In the genomic region with DNA sequence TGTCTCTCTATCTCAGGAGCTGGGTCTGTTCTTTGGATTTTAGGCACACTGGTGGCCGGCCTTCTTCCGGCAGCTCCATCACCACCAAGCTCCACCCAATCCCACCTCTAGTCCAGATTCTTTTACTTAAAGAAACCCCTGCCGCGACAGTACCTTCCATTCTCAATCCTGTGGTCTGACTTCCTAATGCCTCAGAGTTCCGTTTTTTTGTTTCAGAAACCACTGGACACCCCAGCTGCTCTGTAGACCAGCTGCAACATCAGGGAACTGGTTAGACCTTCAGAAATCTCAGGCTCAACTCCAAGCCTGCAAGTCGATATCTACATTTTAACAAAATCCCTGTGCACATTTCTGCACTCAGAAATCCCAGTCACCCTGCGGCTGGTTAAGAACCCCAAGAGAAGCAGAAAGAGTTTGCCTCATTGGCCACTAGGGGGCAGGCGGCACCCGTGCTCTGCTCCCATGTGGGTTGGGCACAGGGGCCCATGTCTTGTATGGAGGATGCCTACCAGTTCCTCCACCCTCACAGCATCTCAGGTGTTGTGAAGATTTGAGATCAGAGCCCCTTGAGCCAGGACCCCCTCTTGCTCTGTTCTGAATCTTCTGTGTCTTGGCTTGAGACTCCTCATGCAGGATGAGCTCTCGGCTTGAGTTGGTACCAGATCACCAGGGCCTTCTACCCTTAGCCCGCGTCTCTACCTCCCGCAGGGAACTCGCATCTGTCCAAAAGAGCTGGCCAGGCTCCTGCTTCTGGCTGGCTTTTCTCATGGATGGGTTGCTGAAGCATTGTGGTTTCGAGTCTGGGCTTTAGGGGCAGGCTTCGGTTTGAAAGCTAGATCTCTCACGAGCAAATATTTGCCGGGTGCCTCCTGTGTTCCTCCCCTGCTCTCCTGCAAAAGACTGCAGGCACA, we compare ENCODE assay signal across 8 mouse cellular contexts.
A peak's percentile ranks its signal among the peaks of the same experiment; 100 is the strongest.
DNase-seq lines count a peak whose midpoint lies in the region; ATAC-seq and TF ChIP-seq lines count a peak whose summit lies in the region.

No protein-coding gene starts in this region.

- no peaks in the 10 kb centered on the region for H3K9me3 ChIP-seq in ES-E14 (ENCODE audit: control insufficient read depth, insufficient read depth, low read depth, low read length)
- H3K9me3 ChIP-seq in forebrain, embryonic 11.5 days (ENCODE audit: control insufficient read depth, low read length): no peaks in the 10 kb centered on the region; the same call in 1 of the 2 replicates

- no peak overlapping the region for H3K4me2 ChIP-seq in forebrain, embryonic 11.5 days (ENCODE audit: low read depth, low read length, severe bottlenecking)

- H3K36me3 ChIP-seq in ES-E14 (ENCODE audit: control insufficient read depth, insufficient read depth, low read length, poor library complexity, severe bottlenecking): no peaks in the 10 kb centered on the region
- no peaks in the 10 kb centered on the region for H3K36me3 ChIP-seq in forebrain, embryonic 11.5 days (ENCODE audit: control insufficient read depth, insufficient read depth, low read length)

- intact Hi-C loops in heart, postnatal 10 days (cut with DNase I): loop anchor here (1.0 kb wide), 1 partner anchor 448 kb away; no protein-coding TSS in a partner anchor

- no peaks in the 10 kb centered on the region for H3K27me3 ChIP-seq in forebrain, embryonic 11.5 days (ENCODE audit: control insufficient read depth, insufficient read depth, low read length)

- in situ Hi-C loops in ES-E14 (cut with MboI; ENCODE audit: low sequenced_read_pairs in 2 of 2, unreplicated experiment in 2 of 2): loop anchor here in 1 of 2 experiments (5.0 to 25.0 kb wide), 2 partner anchors 208 to 452 kb away; no protein-coding TSS in a partner anchor

- peak; percentile 80 for ATAC-seq in forebrain, embryonic 11.5 days (replicated peaks; ENCODE audit: low FRiP score)

- H3K9ac ChIP-seq in ES-E14 (ENCODE audit: insufficient read depth, low read depth, low read length, poor library complexity, severe bottlenecking): no peak overlapping the region
- H3K9ac ChIP-seq in forebrain, embryonic 11.5 days (ENCODE audit: low read length): no peak overlapping the region

- H3K27ac ChIP-seq in ES-E14 (ENCODE audit: insufficient read depth, low read depth, low read length, poor library complexity, severe bottlenecking): no peak overlapping the region
- H3K27ac ChIP-seq in forebrain, embryonic 11.5 days (ENCODE audit: low read depth, low read length): no peak overlapping the region
- H3K27ac ChIP-seq in layer of hippocampus, adult 2 months: no peak overlapping the region

- 53% methylated on average over 18 of the region's 18 CpGs for WGBS in forebrain, embryonic 11.5 days

- TF ChIP-seq POLR2A in brain, embryonic 14.5 days (IDR thresholded peaks at IDR 0.05; ENCODE audit: borderline replicate concordance, extremely low read depth, insufficient read depth, insufficient read length, poor library complexity, severe bottlenecking): no peak

- no peaks in the 10 kb centered on the region for H3K4me1 ChIP-seq in ES-E14 (ENCODE audit: control insufficient read depth in 2 of 2, insufficient read depth in 2 of 2, low read length in 2 of 2, poor library complexity in 1 of 2)
- no peaks in the 10 kb centered on the region for H3K4me1 ChIP-seq in forebrain, embryonic 11.5 days (replicated peaks; ENCODE audit: control insufficient read depth, insufficient read depth, low read length)

- DNase-seq in ES-E14 (ENCODE audit: low read depth, low spot score): peak; percentile 63
- peak; percentile 90 for DNase-seq in brain, embryonic 14.5 days (ENCODE audit: low read depth)
- DNase-seq in forebrain, embryonic 11.5 days (ENCODE audit: low spot score): peak; percentile 88
- DNase-seq in heart, postnatal 10 days: peak; percentile 60 to 81
- DNase-seq in layer of hippocampus, adult 2 months (ENCODE audit: low spot score in 2 of 2): peak; percentile 78 to 84
- peak; percentile 77 for DNase-seq in lung, postnatal 10 days
- peak; percentile 91 for DNase-seq in retina, embryonic 14.5 days (ENCODE audit: low spot score)
- peak; percentile 81 for DNase-seq in thymus, postnatal 4 days

- peak; percentile 96 for TF ChIP-seq CTCF in brain, embryonic 14.5 days (IDR thresholded peaks at IDR 0.05; ENCODE audit: borderline replicate concordance, extremely low read depth, insufficient read depth, insufficient read length)
- peak; percentile 95 for TF ChIP-seq CTCF in layer of hippocampus, adult 2 months (conservative IDR thresholded peaks at IDR 0.05)

- no peak overlapping the region for H3K4me3 ChIP-seq in ES-E14 (ENCODE audit: insufficient read depth in 1 of 2, low read depth in 1 of 2, low read length in 2 of 2, poor library complexity in 1 of 2, severe bottlenecking in 1 of 2)
- no peak overlapping the region for H3K4me3 ChIP-seq in forebrain, embryonic 11.5 days (ENCODE audit: low read depth, low read length)
- H3K4me3 ChIP-seq in layer of hippocampus, adult 2 months: no peak overlapping the region

TF ChIP-seq in ES-E14, 5 proteins besides CTCF, POLR2A, EP300 and RAD21:
- TF ChIP-seq CHD2 (IDR thresholded peaks at IDR 0.05; ENCODE audit: low read depth, low read length) (no peak), ZC3H11A (IDR thresholded peaks at IDR 0.05; ENCODE audit: borderline replicate concordance, low read depth, low read length) (peak; percentile 93)
TF ChIP-seq in ES-E14: peak in this region for 1.
